Mouse (Mus musculus): ENCODE measurements around the gene Gpr176.

The Gpr176 gene

GRCm38 (mm10) chr2:118372561-118372900 lies 688 bp downstream of the Gpr176 start:
- DNase-seq (ENCODE audit: low spot score) = no peak

DNA sequence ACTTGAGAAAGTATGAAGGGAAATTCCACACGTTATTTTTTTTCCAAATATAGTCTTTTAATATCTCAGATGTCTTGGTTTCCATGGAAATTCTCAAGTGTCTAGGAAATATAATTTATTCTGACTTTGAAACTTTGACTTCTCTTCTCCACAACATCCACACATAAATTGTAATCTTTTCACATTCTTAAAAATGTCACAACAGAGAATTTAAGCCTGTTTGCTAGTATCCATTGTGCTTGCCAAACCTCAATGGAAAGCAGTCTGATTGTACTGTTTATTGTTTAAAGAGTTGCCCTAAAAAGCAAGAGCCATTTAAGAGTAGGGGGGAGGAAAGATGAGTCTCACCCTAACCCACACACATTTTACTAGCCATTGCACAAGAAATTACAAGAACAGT lies 1.4 kb downstream of the Gpr176 start:
- DNase-seq (ENCODE audit: low spot score) = no peak

DNA sequence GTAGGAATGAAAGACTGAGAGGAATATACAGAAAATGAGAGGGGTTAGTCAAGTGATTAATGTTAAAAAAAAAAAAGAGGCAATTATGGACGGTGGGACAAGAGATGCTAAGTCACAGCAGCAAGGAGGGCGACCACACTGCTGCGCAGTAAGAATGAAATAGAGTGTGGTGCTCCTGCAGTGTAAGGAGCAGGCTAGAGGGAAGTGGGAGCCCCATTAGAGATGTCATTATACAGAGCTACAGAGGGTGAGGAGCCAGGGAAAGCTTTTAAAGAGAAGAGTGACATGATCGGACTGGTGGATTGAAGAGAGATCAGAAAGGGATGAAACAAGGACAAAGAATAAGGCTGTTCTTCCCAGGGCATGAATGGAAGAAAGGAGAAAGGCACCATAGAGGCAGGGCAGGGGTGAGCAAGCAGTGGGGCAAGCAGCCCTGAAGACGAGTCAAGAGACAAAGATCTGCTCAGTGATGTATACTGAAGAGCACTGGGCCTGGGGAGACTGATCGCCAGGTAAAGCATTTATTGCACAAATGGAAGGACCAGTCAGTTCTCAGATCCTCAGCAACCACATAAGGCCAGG lies 18.0 kb downstream of the Gpr176 start:
- no peak for DNase-seq (ENCODE audit: low spot score)

GRCm38 (mm10) chr2:118353916-118354403 lies 19.3 kb downstream of the Gpr176 start:
- DNase-seq (ENCODE audit: low spot score) = no peak

- no peak for DNase-seq (ENCODE audit: low spot score)
Measured at GRCm38 (mm10) chr2:118353498-118353897, 19.7 kb downstream of the Gpr176 start.

DNA sequence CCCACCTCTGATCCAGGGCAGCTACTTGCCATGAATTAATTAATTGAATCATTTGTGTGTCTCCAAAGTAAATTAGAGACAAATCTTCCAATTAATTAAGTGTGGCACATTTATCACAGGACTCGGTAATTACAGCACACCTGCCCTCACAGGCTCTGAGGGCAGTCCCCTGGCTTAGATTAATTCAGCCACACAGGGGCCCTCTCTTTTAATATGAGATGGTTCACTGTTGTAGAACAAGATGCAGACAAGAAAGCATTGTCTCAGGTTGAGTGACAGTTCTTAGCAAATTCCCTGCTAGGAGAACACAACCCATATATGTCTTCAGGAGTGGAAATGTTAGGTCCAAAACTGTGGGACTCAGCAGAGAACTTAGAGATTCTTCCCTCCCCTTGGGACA lies 27.7 kb downstream of the Gpr176 start:
- DNase-seq (ENCODE audit: low spot score) = no peak

DNA sequence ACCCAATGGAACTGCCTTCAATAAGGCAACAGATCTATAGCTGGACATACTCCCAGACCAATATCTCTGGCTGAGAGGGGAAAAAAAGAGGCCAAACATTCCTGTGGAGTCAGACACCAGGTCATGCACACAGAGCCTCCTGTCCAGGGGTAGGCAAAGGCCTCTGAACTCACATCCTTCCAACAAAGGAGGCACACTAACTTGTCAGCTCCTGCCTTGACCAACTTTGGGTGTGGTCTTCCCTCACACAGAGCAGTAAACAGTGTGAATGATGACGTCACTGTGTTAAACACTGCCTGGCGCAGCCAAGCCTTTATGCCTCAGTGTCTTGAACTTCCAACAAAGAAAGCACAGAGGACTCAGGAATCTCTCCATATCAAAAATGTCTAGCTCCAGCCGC lies 29.3 kb downstream of the Gpr176 start:
- no peak for DNase-seq (ENCODE audit: low spot score)

DNA sequence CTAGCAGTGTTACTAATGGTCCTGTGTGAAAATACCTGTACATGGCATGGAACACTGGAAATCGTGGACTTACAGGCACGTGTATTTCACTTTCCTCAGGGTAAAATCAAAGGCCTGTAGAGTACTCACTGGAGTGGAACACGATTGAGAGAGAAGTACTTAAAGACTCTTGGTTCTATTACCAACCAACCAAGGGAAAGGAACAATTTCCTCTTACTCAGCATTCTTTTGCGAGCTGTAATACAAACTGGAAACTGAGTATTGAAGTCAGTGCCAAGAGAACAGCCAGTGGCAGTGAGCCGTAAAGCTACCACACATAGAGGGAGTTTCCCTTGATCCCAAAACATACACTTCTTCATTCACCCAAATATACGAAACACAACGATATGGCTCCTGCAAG lies 31.9 kb downstream of the Gpr176 start:
- no peak for DNase-seq (ENCODE audit: low spot score)

DNA sequence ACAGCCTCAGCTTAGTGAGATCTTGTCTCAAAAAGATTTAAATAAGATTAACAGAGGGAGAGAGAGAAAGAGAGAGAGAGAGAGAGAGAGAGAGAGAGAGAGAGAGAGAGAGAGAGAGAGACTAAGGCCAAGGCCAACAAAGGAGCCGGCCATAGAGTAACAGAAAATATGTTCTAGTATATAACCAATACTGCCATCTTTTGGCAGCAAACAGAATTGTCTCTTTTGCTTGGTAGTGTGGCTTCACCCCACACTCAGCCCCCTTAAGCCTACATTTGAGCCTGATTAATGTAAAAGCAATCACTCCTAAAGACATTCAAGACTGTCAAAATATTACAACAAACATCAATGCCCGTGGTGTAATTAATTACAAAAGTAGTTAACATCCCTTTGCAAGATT lies 37.1 kb downstream of the Gpr176 start:
- no peak for DNase-seq (ENCODE audit: low spot score)

GRCm38 (mm10) chr2:118322663-118323062 lies 50.6 kb downstream of the Gpr176 start:
- DNase-seq (ENCODE audit: low spot score) = no peak

- no peak for DNase-seq (ENCODE audit: low spot score)
Measured at GRCm38 (mm10) chr2:118321804-118322203, 51.4 kb downstream of the Gpr176 start.

DNA sequence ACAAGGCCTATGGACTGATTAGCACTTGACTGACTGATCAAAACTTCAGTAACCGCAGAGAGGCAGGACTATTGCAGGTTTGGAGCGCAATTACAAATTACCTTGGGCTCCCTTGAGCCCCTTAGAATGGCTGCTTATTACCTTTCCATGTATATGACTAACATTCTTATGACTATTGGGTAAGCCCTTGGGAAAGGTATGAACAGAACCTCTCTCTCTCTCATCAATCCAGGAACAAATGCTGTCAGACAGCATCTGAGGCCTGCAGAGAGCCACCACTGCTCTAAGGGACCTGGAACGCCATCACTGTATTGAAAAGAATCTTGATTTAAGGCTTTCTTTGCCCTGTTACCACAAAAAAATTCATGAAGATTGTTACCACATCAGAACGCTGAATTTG lies 52.1 kb downstream of the Gpr176 start:
- DNase-seq (ENCODE audit: low spot score) = no peak

- no peak for DNase-seq (ENCODE audit: low spot score)
Measured at GRCm38 (mm10) chr2:118320519-118320918, 52.7 kb downstream of the Gpr176 start.

DNA sequence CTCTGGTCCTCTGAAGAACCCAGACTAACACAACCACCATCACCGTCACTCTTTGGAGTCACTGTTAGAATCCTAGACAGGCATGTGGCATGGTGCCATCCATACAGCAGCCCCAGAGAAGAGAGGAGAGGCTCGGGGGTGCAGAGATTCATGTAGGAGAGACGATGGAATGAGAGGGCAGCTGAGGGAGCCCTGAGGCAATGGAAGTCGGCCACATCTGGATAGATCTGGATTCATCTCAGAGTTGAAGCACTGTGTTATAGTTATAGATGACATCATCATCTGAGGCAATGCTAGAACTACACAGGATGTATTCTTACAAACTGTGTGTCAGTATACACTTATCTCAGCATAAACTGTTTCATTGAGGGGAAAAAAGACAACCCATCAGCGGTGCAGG lies 54.0 kb downstream of the Gpr176 start:
- no peak for DNase-seq (ENCODE audit: low spot score)

GRCm38 (mm10) chr2:118316939-118317338 lies 56.3 kb downstream of the Gpr176 start:
- no peak for DNase-seq (ENCODE audit: low spot score)

- no peak for DNase-seq (ENCODE audit: low spot score)
Measured at GRCm38 (mm10) chr2:118315656-118316402, 57.4 kb downstream of the Gpr176 start.

- DNase-seq (ENCODE audit: low spot score) = no peak
Measured at GRCm38 (mm10) chr2:118307561-118307960, 65.7 kb downstream of the Gpr176 start.

DNA sequence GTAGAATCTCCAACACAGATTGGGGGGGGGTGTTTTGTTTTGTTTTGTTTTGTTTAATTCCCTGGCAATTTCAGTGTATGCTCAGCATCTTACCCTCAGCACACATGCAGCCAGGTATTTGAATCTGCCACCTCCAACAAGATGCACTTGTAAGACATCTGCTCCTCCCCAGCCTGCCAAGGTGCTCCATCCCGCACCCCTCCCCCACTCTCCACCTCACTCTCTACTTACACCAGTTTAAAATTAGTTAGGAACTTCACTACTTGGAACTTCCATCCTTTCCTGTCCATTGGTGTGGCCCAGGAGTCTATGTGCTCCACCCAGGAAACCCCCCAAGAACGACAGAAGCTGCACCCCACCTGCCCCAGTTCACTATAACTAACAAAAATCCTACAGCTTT lies 66.3 kb downstream of the Gpr176 start:
- DNase-seq (ENCODE audit: low spot score) = no peak

DNA sequence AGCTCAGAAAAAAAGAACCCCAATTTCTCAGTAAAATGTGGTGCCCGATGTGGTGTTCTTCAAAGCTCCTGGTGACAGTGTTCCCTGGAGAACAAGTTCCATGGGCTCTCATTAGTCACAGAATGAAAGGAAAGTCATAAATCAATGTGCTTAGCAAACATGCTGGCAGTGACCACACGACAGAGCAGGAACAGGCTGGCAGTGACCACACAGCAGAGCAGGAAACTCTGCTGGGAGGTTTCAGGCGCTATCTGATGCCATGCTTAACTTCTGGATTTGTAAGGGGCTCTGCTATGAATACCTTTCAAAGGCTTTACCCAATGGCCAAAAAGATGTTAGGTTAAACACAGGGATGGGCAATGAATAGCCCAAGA lies 66.7 kb downstream of the Gpr176 start:
- DNase-seq (ENCODE audit: low spot score) = no peak

DNA sequence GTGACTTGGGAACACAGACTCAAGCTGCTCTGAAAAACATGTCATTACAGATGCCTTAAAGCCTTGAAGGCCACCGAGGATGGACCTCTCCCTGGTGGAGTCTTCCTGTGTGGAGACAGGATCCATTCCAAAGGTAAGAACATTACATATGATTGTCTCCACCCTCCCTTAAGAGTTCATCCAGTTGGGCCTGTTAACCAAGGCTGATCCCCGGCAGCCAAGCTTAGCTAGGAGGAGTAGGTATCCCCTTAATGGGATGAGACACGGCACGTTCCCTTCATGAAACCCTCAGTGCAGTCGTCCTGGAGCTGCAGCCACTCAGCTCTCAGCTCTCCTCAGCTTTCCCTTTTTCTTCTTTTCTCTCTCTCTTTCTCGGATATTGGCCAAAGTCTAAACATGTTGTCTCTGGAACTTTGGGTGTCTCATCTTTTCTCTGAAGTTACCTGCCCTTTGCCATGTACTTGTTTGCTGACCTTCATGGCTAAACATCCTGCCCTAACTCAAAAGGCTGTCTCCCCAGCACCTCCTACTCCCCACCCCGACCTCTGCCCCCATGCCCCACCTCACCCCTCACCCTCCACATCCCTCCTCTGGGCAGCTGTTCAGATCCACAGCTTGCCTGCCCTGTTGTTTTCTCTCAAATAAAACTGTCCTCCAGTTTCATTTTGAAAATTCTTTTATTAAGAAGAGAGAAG lies 67.2 kb downstream of the Gpr176 start:
- DNase-seq (ENCODE audit: low spot score) = no peak

- DNase-seq (ENCODE audit: low spot score) = no peak
Measured at GRCm38 (mm10) chr2:118303456-118303855, 69.8 kb downstream of the Gpr176 start.

- no peak for DNase-seq (ENCODE audit: low spot score)
Measured at GRCm38 (mm10) chr2:118301656-118302055, 71.6 kb downstream of the Gpr176 start.

DNA sequence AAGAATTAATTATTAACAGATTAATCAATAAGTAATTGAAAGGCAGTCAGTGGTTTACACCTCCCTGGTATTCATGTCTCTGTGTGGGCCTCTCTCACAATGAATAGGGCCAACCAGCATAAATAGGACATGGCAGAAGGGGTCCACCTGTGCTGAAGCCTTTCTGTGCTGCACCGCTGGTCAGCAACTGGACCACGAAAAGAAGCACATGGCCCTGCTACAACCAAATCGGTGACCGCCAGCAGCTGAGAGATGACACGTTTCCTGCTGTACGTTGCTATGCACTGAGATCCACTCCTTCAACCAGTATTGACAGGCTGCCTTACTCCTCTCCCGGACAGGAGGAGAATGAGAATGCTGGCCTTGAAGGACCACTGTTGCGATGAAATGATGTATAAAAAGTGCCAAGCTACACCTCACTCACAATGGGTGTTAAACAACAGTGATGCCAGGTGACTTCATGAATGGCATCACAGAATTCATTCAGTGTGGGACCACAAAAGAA lies 72.1 kb downstream of the Gpr176 start:
- DNase-seq (ENCODE audit: low spot score) = no peak

All from testis, postnatal 14 days (tissue).